Comparison of ENCODE assay signal across 8 mouse cellular contexts in genomic region chr7:112679171-112679512, GRCm38 (mm10). TPM values are rescaled to one million over a fixed set of nuclear protein-coding genes. Genes with fewer than 3 reads are reported as not detected.
DNase-seq lines count a peak whose midpoint lies in the region; ATAC-seq and TF ChIP-seq lines count a peak whose summit lies in the region.

Gene Tead1, plus strand, starts transcription at chr7:112679318.

- DNase-seq in brain, embryonic 18.5 days (ENCODE audit: low read depth, low spot score): peak; percentile 73
- peak; percentile 97 for DNase-seq in kidney, postnatal 14 days
- peak; percentile 48 for DNase-seq in liver, embryonic 13.5 days
- peak; percentile 100 for DNase-seq in testis, postnatal 10 days (ENCODE audit: low spot score)

- H3K79me3 ChIP-seq in C2C12 (ENCODE audit: low read depth): peaks cover 42% of the 10 kb centered on the region

- peak within 1 kb of the TSS; percentile 91 for H3K9ac ChIP-seq in forebrain, embryonic 13.5 days
- H3K9ac ChIP-seq in heart, embryonic 15.5 days: peak within 1 kb of the TSS; percentile 88
- H3K9ac ChIP-seq in liver, embryonic 13.5 days: peak within 1 kb of the TSS; percentile 67
- H3K9ac ChIP-seq in neural tube, embryonic 13.5 days: peak within 1 kb of the TSS; percentile 90

- ATAC-seq in forebrain, embryonic 13.5 days: peak; percentile 84
- ATAC-seq in heart, embryonic 15.5 days (replicated peaks; ENCODE audit: insufficient number of reproducible peaks, insufficient read depth, low FRiP score, low read depth): peak; percentile 89
- peak; percentile 71 for ATAC-seq in liver, embryonic 13.5 days (ENCODE audit: low read depth)
- peak; percentile 91 for ATAC-seq in neural tube, embryonic 13.5 days (ENCODE audit: low read depth)

- peaks cover 42% of the 10 kb centered on the region for H3K4me1 ChIP-seq in forebrain, embryonic 13.5 days
- peaks cover 32% of the 10 kb centered on the region for H3K4me1 ChIP-seq in heart, embryonic 15.5 days (replicated peaks)
- H3K4me1 ChIP-seq in liver, embryonic 13.5 days (replicated peaks): no peaks in the 10 kb centered on the region
- H3K4me1 ChIP-seq in neural tube, embryonic 13.5 days (replicated peaks): peaks cover 52% of the 10 kb centered on the region

- H3K36me3 ChIP-seq in C2C12 (ENCODE audit: control insufficient read depth, insufficient read depth): peaks cover 3% of the 10 kb centered on the region
- no peaks in the 10 kb centered on the region for H3K36me3 ChIP-seq in forebrain, embryonic 13.5 days (ENCODE audit: poor library complexity, severe bottlenecking)
- H3K36me3 ChIP-seq in heart, embryonic 15.5 days: no peaks in the 10 kb centered on the region
- no peaks in the 10 kb centered on the region for H3K36me3 ChIP-seq in liver, embryonic 13.5 days
- no peaks in the 10 kb centered on the region for H3K36me3 ChIP-seq in neural tube, embryonic 13.5 days

- peak within 1 kb of the TSS; percentile 80 for H3K4me2 ChIP-seq in forebrain, embryonic 13.5 days
- H3K4me2 ChIP-seq in heart, embryonic 15.5 days: peak within 1 kb of the TSS; percentile 81
- H3K4me2 ChIP-seq in liver, embryonic 13.5 days: peak within 1 kb of the TSS; percentile 64
- peak within 1 kb of the TSS; percentile 87 for H3K4me2 ChIP-seq in neural tube, embryonic 13.5 days

- H3K27me3 ChIP-seq in C2C12 (ENCODE audit: control insufficient read depth, insufficient read depth, insufficient read length): no peaks in the 10 kb centered on the region
- H3K27me3 ChIP-seq in forebrain, embryonic 13.5 days: no peaks in the 10 kb centered on the region
- H3K27me3 ChIP-seq in heart, embryonic 15.5 days: no peaks in the 10 kb centered on the region
- H3K27me3 ChIP-seq in liver, embryonic 13.5 days: peaks cover 80% of the 10 kb centered on the region
- H3K27me3 ChIP-seq in neural tube, embryonic 13.5 days: 0 out of 2 replicates have a peak, but pooled peaks cover 6% of the 10 kb centered on the region

- WGBS in forebrain, embryonic 13.5 days: under 1% methylated on average over 43 of the region's 57 CpGs
- WGBS in heart, embryonic 15.5 days: under 1% methylated on average over 56 of the region's 57 CpGs
- under 1% methylated on average over 41 of the region's 57 CpGs for WGBS in liver, embryonic 13.5 days (ENCODE audit: insufficient replicate concordance)
- WGBS in neural tube, embryonic 13.5 days: under 1% methylated on average over 54 of the region's 57 CpGs

- no peaks in the 10 kb centered on the region for H3K9me3 ChIP-seq in forebrain, embryonic 13.5 days (replicated peaks)
- no peaks in the 10 kb centered on the region for H3K9me3 ChIP-seq in heart, embryonic 15.5 days (replicated peaks)
- no peaks in the 10 kb centered on the region for H3K9me3 ChIP-seq in liver, embryonic 13.5 days (replicated peaks)
- H3K9me3 ChIP-seq in neural tube, embryonic 13.5 days: no peaks in the 10 kb centered on the region

- peak within 1 kb of the TSS; percentile 95 for H3ac ChIP-seq in C2C12 (ENCODE audit: control insufficient read depth, insufficient read length, low read depth)

- peaks cover 49% of the 10 kb centered on the region for H3K79me2 ChIP-seq in C2C12 (ENCODE audit: control insufficient read depth, insufficient read depth)

- TF ChIP-seq CTCF in C2C12 (IDR thresholded peaks at IDR 0.05; ENCODE audit: control insufficient read depth, insufficient read depth, insufficient read length): no peak

- H3K4me3 ChIP-seq in C2C12 (ENCODE audit: insufficient read depth, poor library complexity, severe bottlenecking): peak within 1 kb of the TSS; percentile 72
- peak within 1 kb of the TSS; percentile 85 for H3K4me3 ChIP-seq in forebrain, embryonic 13.5 days
- peak within 1 kb of the TSS; percentile 86 for H3K4me3 ChIP-seq in heart, embryonic 15.5 days
- H3K4me3 ChIP-seq in liver, embryonic 13.5 days (replicated peaks): peak within 1 kb of the TSS; percentile 62
- peak within 1 kb of the TSS; percentile 85 for H3K4me3 ChIP-seq in neural tube, embryonic 13.5 days

- H3K27ac ChIP-seq in forebrain, embryonic 13.5 days: peak within 1 kb of the TSS; percentile 85
- H3K27ac ChIP-seq in heart, embryonic 15.5 days: peak within 1 kb of the TSS; percentile 99
- peak within 1 kb of the TSS; percentile 39 for H3K27ac ChIP-seq in liver, embryonic 13.5 days
- peak within 1 kb of the TSS; percentile 93 for H3K27ac ChIP-seq in neural tube, embryonic 13.5 days (replicated peaks)

TF ChIP-seq in C2C12, 6 proteins besides CTCF, POLR2A, EP300 and RAD21:
- TF ChIP-seq MYOD1 (IDR thresholded peaks at IDR 0.05; ENCODE audit: control insufficient read depth, insufficient read length, low read depth) (no peak), MAX (IDR thresholded peaks at IDR 0.05) (no peak)

RNA-seq across cellular contexts. Expression of gene Tead1, which starts in this region (rescaled TPM):
- polyA plus RNA-seq in C2C12 (2012; fragmentation: generic; extraction: Trizol): 25.1 TPM
- polyA plus RNA-seq in forebrain, embryonic 13.5 days (2015; fragmentation: Nextera tagmentation; extraction: Ambion mirVana): 22.0 and 24.0 TPM in 2 replicates
- 27.5 and 32.3 TPM in 2 replicates for polyA plus RNA-seq in heart, embryonic 15.5 days (2015; fragmentation: Nextera tagmentation; extraction: Ambion mirVana)
- polyA plus RNA-seq in liver, embryonic 13.5 days (2015; fragmentation: Nextera tagmentation; extraction: Ambion mirVana): 0.98 and 1.7 TPM in 2 replicates
- polyA plus RNA-seq in neural tube, embryonic 13.5 days (2015; fragmentation: Nextera tagmentation; extraction: Ambion mirVana): 18.5 and 19.6 TPM in 2 replicates

Comparison
In these comparisons a context has a peak if more than half of its experiments do, and no peak if none do; other contexts are left out.
1. Peak in every context shown above with its lines: DNase-seq, ATAC-seq, H3K4me3 ChIP-seq and H3K27ac ChIP-seq.
2. DNase-seq: peak in every context shown above with its lines; median percentile 100 in testis, postnatal 10 days; 97 in kidney, postnatal 14 days; 73 in brain, embryonic 18.5 days; 48 in liver, embryonic 13.5 days.
3. H3K27ac ChIP-seq: peak in every context shown above with its lines; median percentile 99 in heart, embryonic 15.5 days; 93 in neural tube, embryonic 13.5 days; 85 in forebrain, embryonic 13.5 days; 39 in liver, embryonic 13.5 days.